Mouse (Mus musculus) bone marrow, adult 2 months (tissue): ENCODE measurements around the gene Gm14214. TPM values are rescaled to one million over a fixed set of nuclear protein-coding genes. Genes with fewer than 3 reads are reported as not detected.

ENCODE experiments used
- H3K27ac ChIP-seq: fragments of 200-500 bp; 2 replicates; pipeline ENCODE4 v1.5.1; 2012; ENCODE audit warnings: low read depth, mild to moderate bottlenecking, control low read depth, inconsistent platforms, low read length; ENCODE audit not compliant: control insufficient read depth, poor library complexity, insufficient read depth
- H3K4me1 ChIP-seq: fragments of 200-500 bp; 2 replicates; pipeline ENCODE4 v1.6.1; 2011; ENCODE audit warnings: low read length; ENCODE audit not compliant: control insufficient read depth, insufficient read depth
- H3K4me3 ChIP-seq: fragments of 200-500 bp; replicated peaks from 2 replicates; pipeline ENCODE3; 2011; ENCODE audit warnings: mild to moderate bottlenecking, low read depth, low read length, control low read depth; ENCODE audit not compliant: control insufficient read depth
- CTCF ChIP-seq: fragments of 200-500 bp; IDR thresholded peaks from 2 replicates; pipeline ENCODE4 v1.5.1; 2011; ENCODE audit warnings: low read length, control low read depth; ENCODE audit not compliant: control insufficient read depth, insufficient read depth
- POLR2A ChIP-seq: fragments of 200-500 bp; IDR thresholded peaks from 2 replicates; pipeline ENCODE4 v1.6.1; 2011; ENCODE audit warnings: low read depth, mild to moderate bottlenecking, control low read depth, low read length, borderline replicate concordance; ENCODE audit not compliant: control insufficient read depth
- WGBS: fragments of 180-500 bp; shearing (Covaris S2); methylation state at CpG from one replicate; pipeline ENCODE4 v1.1.7; 2018; 5-methylcytosine and 5-hydroxymethylcytosine counted together
- polyA plus RNA-seq: library from polyadenylated mRNA; stranded (reverse); fragments of >200 nt; gene quantifications from 2 replicates; pipeline ENCODE4 v1.2.4, GENCODE M21; 2011; ENCODE audit warnings: low replicate concordance; ENCODE audit not compliant: missing spikeins, insufficient read depth, insufficient read length

The Gm14214 gene
- polyA plus RNA-seq, 1 experiment = not detected

DNA sequence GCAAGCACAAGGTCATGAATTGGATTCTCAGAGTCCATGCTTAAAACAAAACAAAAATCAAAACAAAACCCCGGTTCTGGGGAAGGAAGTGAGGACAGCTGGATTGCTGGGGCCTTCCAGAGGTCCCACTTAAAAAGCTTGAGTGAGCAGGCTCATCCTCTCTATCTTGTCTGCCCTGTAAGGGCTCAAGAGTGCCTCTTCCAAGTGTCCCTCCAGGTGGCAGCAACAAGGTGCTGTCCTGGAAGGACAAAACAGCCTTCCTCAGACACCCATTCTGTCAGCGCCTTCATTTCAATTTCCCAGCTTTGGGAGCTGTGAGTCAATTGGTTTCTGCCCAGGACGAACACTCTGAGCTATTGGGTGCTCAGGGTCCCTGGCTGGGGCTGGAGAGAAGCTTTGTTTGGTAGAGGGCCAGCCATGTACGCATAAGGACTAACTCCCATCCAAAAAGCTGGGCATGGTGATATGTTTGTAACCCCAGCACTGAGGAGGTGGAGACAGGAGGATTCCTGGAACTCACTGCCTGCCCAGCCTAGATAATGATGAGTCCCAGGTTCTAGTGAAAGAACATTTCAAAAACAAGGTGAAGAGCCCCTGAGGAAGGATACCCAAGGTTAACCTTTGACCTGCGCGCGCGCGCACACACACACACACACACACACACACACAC lies 4.9 kb downstream of the Gm14214 start:
- Histone ChIP-seq H3K4me1 (no peaks in the 10 kb centered on the region; the same call in 1 of the 2 replicates), H3K4me3 (no peak overlapping the region), H3K27ac (no peak overlapping the region)
- TF ChIP-seq CTCF = no peak
- TF ChIP-seq POLR2A = no peak
- WGBS = 78% methylated on average over 9 of the region's 9 CpGs

DNA sequence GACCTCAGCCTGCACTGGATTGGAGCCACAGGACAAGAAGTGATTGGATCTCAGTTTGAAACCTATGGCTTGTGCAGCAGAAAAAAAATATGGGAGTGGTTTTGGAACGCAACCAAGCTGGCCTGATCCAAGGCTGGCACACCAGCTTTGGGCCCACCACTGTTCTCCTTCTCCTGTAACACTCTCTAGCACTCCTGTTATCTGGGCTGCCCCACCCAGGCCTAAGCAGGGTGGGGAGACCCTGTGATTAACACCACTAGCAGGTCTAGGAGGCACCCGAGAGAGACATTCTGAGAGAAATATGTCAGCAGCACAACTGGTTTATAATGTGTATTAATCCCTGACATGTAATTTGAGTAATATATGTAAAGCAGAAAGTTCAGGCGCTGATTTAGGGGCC lies 6.6 kb downstream of the Gm14214 start:
- 66% methylated on average over 3 of the region's 3 CpGs for WGBS
- no peak overlapping the region for H3K27ac ChIP-seq
- TF ChIP-seq POLR2A = no peak
- no peak for TF ChIP-seq CTCF
- no peaks in the 10 kb centered on the region; the same call in 1 of the 2 replicates for H3K4me1 ChIP-seq
- no peak overlapping the region for H3K4me3 ChIP-seq

DNA sequence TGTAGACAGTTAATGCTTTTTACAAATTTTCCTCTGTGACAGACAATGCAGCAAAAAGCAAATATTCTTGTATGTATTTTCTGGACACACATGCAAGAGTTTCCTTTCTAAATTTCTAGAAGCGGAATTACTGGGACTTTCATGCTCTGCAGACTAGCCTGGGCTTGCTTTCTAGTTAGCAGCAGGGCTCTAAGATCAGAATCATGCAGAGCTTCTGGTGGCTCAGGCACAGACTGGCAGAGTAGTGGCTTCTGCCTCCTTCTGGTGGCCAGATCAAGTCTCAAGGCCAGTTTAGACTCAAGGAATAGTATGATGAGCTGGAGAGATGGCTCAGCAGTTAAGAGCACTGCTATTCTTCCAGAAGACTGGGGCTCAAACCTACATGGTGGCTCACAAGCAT lies 11.4 kb downstream of the Gm14214 start:
- 81% methylated on average over 1 of the region's 1 CpGs for WGBS
- no peak overlapping the region for H3K27ac ChIP-seq
- TF ChIP-seq CTCF (no peak), POLR2A (no peak)
- no peak overlapping the region for H3K4me3 ChIP-seq
- H3K4me1 ChIP-seq = no peaks in the 10 kb centered on the region

DNA sequence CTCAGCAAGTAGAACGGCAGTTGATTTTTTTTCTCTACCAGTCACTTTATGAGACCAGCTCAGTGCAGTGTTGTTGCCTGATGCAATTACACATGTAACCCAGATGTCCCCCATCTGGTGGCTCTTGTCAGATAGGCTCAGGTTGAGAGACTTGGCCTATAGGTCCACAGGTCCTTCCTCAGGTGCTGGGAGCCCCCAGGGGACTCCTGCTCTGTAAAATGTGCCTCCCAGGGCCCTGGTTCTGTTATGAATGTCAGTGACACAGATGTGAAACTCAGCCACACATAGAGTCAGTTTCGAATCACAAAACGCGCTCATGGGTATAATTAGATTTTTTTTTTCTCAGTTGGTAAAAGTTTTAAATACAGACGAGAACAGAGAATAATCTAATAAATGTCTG lies 12.1 kb downstream of the Gm14214 start:
- no peak overlapping the region for H3K4me3 ChIP-seq
- WGBS = 81% methylated on average over 5 of the region's 5 CpGs
- no peak for TF ChIP-seq POLR2A
- no peak for TF ChIP-seq CTCF
- H3K27ac ChIP-seq = no peak overlapping the region
- no peaks in the 10 kb centered on the region for H3K4me1 ChIP-seq

DNA sequence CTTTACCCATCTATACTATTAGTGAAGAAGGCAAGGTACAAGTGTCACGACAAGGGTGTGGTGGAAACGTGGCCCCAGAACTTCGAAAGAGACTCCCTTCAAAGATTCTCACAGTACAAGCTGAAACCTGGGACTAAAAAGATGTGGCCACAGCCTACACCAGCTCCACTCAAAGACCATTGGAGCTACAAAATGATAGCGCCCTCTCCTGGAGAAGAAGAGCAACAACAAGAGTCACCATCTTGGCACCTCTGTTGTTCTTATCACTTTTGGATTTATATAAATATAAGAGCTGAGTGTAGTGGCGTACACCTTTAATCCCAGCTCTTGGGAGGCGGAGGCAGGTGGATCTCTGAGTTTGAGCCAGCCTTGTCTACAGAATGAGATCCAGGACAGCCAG lies 14.0 kb downstream of the Gm14214 start:
- Histone ChIP-seq H3K27ac (no peak overlapping the region), H3K4me3 (no peak overlapping the region), H3K4me1 (no peaks in the 10 kb centered on the region)
- TF ChIP-seq POLR2A (no peak), CTCF (no peak)
- WGBS = 71% methylated on average over 6 of the region's 6 CpGs

DNA sequence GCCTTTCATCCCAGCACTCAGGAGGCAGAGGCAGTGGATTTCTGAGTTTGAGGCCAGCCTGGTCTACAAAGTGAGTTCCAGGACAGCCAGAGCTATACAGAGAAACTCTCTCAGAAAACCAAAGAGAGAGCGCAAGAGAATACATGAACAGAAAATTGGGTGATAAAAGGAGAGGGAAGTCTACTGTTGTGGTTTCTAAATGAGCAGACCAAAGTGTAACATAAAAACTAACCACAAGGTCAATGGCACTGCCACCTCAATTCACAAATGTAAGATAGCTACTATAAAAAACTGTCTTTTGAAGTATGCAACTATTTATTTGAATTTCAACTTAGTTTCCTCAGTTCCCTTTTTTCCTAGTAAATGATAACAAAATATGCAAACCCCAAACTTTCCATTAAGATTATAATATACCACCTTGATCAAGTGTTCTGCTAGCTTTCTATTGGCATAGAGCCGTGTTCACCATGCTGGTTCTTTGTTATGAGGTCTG lies 15.7 kb downstream of the Gm14214 start:
- TF ChIP-seq CTCF (no peak), POLR2A (no peak)
- Histone ChIP-seq H3K27ac (no peak overlapping the region), H3K4me3 (no peak overlapping the region), H3K4me1 (no peaks in the 10 kb centered on the region)
- 52% methylated on average over 2 of the region's 2 CpGs for WGBS

DNA sequence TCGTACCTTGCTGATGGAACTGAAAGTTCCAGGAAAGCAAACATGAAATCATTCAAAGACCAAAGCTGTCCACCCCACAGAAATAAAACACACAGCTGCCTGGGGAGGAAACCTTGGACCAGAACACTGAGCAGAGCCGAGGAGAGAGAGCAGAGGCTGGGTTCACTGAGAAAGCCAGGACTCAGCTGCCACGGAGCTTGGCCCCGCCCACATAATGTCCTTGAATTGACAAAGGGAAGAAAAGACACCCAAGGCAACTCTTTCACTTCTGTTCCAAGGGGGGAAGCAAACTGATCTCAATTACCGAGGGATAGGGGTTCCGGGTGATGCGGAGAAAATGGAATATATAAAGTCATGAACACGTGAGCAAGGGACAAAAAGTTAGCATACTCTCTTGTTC lies 17.9 kb downstream of the Gm14214 start:
- Histone ChIP-seq H3K4me3 (no peak overlapping the region), H3K27ac (no peak overlapping the region), H3K4me1 (no peaks in the 10 kb centered on the region)
- 52% methylated on average over 8 of the region's 8 CpGs for WGBS
- TF ChIP-seq POLR2A = no peak
- TF ChIP-seq CTCF = no peak

DNA sequence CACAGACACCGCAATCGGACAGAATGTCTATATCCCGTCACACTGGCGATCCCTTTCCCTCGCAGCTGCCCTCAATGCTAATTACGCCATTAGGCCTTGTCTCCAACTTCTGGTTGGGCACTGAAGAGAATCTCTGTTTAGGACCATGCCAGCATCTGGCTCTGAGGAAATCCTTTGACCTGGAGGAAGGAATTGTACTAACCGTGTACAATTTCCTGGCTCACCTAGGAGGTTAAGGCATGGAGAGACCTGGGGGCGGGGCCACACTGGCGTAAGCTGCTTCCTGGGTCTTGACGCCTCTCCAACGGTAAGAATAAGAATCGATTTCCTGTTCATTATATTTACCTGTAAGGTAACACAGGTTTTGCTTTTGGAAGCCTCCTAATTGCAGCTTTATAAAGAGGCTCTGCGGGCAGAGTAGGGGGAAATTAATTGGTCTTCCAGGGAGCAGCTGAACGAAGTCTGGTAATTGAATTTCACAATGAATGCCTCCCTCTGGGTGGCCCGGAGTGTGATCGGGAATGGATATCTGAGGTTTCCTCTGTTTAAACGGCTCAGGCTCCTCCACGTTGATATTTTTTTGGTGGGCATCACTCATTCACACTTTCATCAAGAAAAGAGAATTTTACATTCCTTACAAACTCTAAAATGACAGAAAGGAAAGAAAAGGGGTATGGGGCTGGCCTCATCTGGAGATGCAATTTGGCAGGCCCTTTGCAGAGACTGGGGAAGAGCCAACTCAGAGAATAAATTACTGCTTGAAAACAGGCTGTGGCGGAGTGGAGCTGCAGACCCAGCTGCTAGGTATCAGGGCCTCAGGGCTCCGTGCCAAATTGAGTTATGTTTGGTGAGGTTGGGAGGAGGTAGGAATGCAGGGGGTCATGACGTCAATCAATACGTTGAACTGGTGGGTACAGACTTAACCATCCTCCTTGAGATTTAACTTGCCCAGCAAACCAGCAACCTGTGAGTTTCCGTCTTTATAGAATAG lies 20.5 kb downstream of the Gm14214 start:
- H3K4me1 ChIP-seq = no peaks in the 10 kb centered on the region
- TF ChIP-seq POLR2A (no peak), CTCF (no peak)
- WGBS = 85% methylated on average over 23 of the region's 23 CpGs
- H3K27ac ChIP-seq = no peak overlapping the region
- H3K4me3 ChIP-seq = no peak overlapping the region
